Mouse (Mus musculus): ENCODE measurements around the gene Cfap73.

The Cfap73 gene

GRCm38 (mm10) chr5:120611416-120611815 lies 22.6 kb downstream of the Cfap73 start:
- DNase-seq: no peak

- no peak for DNase-seq
Measured at GRCm38 (mm10) chr5:120610906-120611305, 23.1 kb downstream of the Cfap73 start.

GRCm38 (mm10) chr5:120609246-120609775 lies 24.7 kb downstream of the Cfap73 start:
- DNase-seq: no peak

GRCm38 (mm10) chr5:120607335-120607734 lies 26.7 kb downstream of the Cfap73 start:
- no peak for DNase-seq

GRCm38 (mm10) chr5:120606590-120607200 lies 27.3 kb downstream of the Cfap73 start:
- DNase-seq: no peak

GRCm38 (mm10) chr5:120605688-120606087 lies 28.3 kb downstream of the Cfap73 start:
- peak; percentile 93 for DNase-seq

GRCm38 (mm10) chr5:120605241-120605661 lies 28.8 kb downstream of the Cfap73 start:
- DNase-seq: peak; percentile 31

GRCm38 (mm10) chr5:120604839-120605238 lies 29.2 kb downstream of the Cfap73 start:
- DNase-seq: peak; percentile 88

GRCm38 (mm10) chr5:120603515-120603914 lies 30.5 kb downstream of the Cfap73 start:
- no peak for DNase-seq

GRCm38 (mm10) chr5:120602210-120602609 lies 31.8 kb downstream of the Cfap73 start:
- no peak for DNase-seq

- peak; percentile 61 for DNase-seq
Measured at GRCm38 (mm10) chr5:120600946-120601668, 32.9 kb downstream of the Cfap73 start.

GRCm38 (mm10) chr5:120599625-120600024 lies 34.4 kb downstream of the Cfap73 start:
- no peak for DNase-seq

GRCm38 (mm10) chr5:120594485-120594884 lies 39.5 kb downstream of the Cfap73 start:
- no peak for DNase-seq

- DNase-seq: no peak
Measured at GRCm38 (mm10) chr5:120592141-120592540, 41.9 kb downstream of the Cfap73 start.

- DNase-seq: peak; percentile 38
Measured at GRCm38 (mm10) chr5:120590356-120591010, 43.6 kb downstream of the Cfap73 start.

- peak; percentile 100 for DNase-seq
Measured at GRCm38 (mm10) chr5:120588569-120589094, 45.4 kb downstream of the Cfap73 start, which contains the start of the genes Tpcn1 and Iqcd. Gene Tpcn1 (minus strand): TSS chr5:120588673. Gene Iqcd (plus strand): TSS chr5:120589016.

GRCm38 (mm10) chr5:120587940-120588568 lies 46.0 kb downstream of the Cfap73 start:
- DNase-seq: no peak

- DNase-seq: peak; percentile 32
Measured at GRCm38 (mm10) chr5:120587616-120587926, 46.5 kb downstream of the Cfap73 start.

- DNase-seq: peak; percentile 27
Measured at GRCm38 (mm10) chr5:120586741-120587615, 47.1 kb downstream of the Cfap73 start.

- peak; percentile 21 for DNase-seq
Measured at GRCm38 (mm10) chr5:120584968-120585367, 49.1 kb downstream of the Cfap73 start.

- no peak for DNase-seq
Measured at GRCm38 (mm10) chr5:120583511-120583910, 50.5 kb downstream of the Cfap73 start.

GRCm38 (mm10) chr5:120582002-120582401 lies 52.0 kb downstream of the Cfap73 start:
- no peak for DNase-seq

Data from embryo, embryonic 11 days (tissue).